Comparison of ENCODE assay signal across 21 mouse cellular contexts in genomic region chr12:82077945-82078344, GRCm38 (mm10).
DNase-seq lines count a peak whose midpoint lies in the region; ATAC-seq and TF ChIP-seq lines count a peak whose summit lies in the region.
"Had no signal": no experiment of that assay in that cellular context is flagged by ENCODE, and none has a peak within 500 bp of the region (broad histone marks: within the 10 kb centered on the region; RNA-seq: fewer than 3 reads in every experiment).

No protein-coding gene starts in this region.

- no peaks in the 10 kb centered on the region for H3K36me3 ChIP-seq in hindbrain, embryonic 11.5 days (ENCODE audit: control insufficient read depth, insufficient read depth, low read length)
- H3K36me3 ChIP-seq: embryonic facial prominence, embryonic 10.5 days; heart, embryonic 15.5 days; hindbrain, embryonic 10.5 days; hindbrain, embryonic 15.5 days had no signal

- no peak for TF ChIP-seq CTCF in left cerebral cortex, adult 2 months (IDR thresholded peaks at IDR 0.05)

- 86% methylated on average over 5 of the region's 5 CpGs for WGBS in hindbrain, embryonic 11.5 days

- intact Hi-C loops in left cerebral cortex, adult 2 months (cut with DNase I), result no loop called here

- no peak for ATAC-seq in hindbrain, embryonic 11.5 days (ENCODE audit: low FRiP score)
- ATAC-seq: forebrain, embryonic 13.5 days; forebrain, postnatal 0 days had no signal

- H3K27me3 ChIP-seq in hindbrain, embryonic 11.5 days (ENCODE audit: control insufficient read depth, insufficient read depth, low read length), result no peaks in the 10 kb centered on the region
- H3K27me3 ChIP-seq: forebrain, embryonic 13.5 days; heart, embryonic 15.5 days; hindbrain, embryonic 15.5 days had no signal

- DNase-seq in frontal cortex, adult 2 months (ENCODE audit: extremely low spot score in 1 of 2, low spot score in 1 of 2), result peak; percentile 63 to 67
- DNase-seq in frontal cortex, postnatal 10 days (ENCODE audit: low spot score in 2 of 2), result no peak
- peak in 1 of 2 experiments; percentile 37 for DNase-seq in left cerebral cortex, adult 2 months (ENCODE audit: extremely low spot score in 1 of 2, low spot score in 2 of 2)
- DNase-seq in left cerebral cortex, adult 11 months (ENCODE audit: low spot score), result no peak
- peak; percentile 32 to 53 for DNase-seq in right cerebral cortex, postnatal 36 days (ENCODE audit: low spot score in 2 of 2)
- DNase-seq in right cerebral cortex, postnatal 4 days, result no peak
- no peak for DNase-seq in hindbrain, embryonic 11.5 days (ENCODE audit: low spot score)
- DNase-seq: adrenal gland, postnatal 10 days; cerebellum, adult 11-12 months; cerebellum, adult 9-11 months; cerebellum, postnatal 36 days; forebrain, postnatal 0 days; gastrocnemius, postnatal 14 days; heart, adult 2 months; heart, postnatal 14 days had no signal

- H3K4me2 ChIP-seq in hindbrain, embryonic 11.5 days (replicated peaks; ENCODE audit: low read depth, low read length), result no peak overlapping the region
- H3K4me2 ChIP-seq: forebrain, embryonic 13.5 days; heart, embryonic 11.5 days; heart, embryonic 15.5 days; hindbrain, embryonic 15.5 days had no signal

- H3K27ac ChIP-seq in left cerebral cortex, adult 2 months, result peak overlapping the region; percentile 97
- no peak overlapping the region for H3K27ac ChIP-seq in hindbrain, embryonic 11.5 days (ENCODE audit: low read depth, low read length)
- H3K27ac ChIP-seq: embryonic facial prominence, embryonic 10.5 days; forebrain, embryonic 13.5 days; heart, adult 2 months; heart, embryonic 15.5 days; hindbrain, embryonic 10.5 days; hindbrain, embryonic 15.5 days had no signal

- no peak overlapping the region for H3K4me3 ChIP-seq in left cerebral cortex, adult 2 months
- H3K4me3 ChIP-seq in hindbrain, embryonic 11.5 days (ENCODE audit: low read depth, low read length), result no peak overlapping the region
- H3K4me3 ChIP-seq: embryonic facial prominence, embryonic 10.5 days; forebrain, embryonic 13.5 days; heart, adult 2 months; heart, embryonic 15.5 days; hindbrain, embryonic 10.5 days; hindbrain, embryonic 15.5 days had no signal

- H3K9me3 ChIP-seq in hindbrain, embryonic 11.5 days (ENCODE audit: control insufficient read depth, low read length), result no peaks in the 10 kb centered on the region
- H3K9me3 ChIP-seq: embryonic facial prominence, embryonic 10.5 days; heart, embryonic 15.5 days; hindbrain, embryonic 10.5 days; hindbrain, embryonic 15.5 days had no signal

- no peaks in the 10 kb centered on the region for H3K4me1 ChIP-seq in hindbrain, embryonic 11.5 days (replicated peaks; ENCODE audit: control insufficient read depth, insufficient read depth, low read length)
- H3K4me1 ChIP-seq: forebrain, embryonic 13.5 days; hindbrain, embryonic 15.5 days had no signal

- no peak overlapping the region for H3K9ac ChIP-seq in hindbrain, embryonic 11.5 days (ENCODE audit: low read depth, low read length)
- H3K9ac ChIP-seq: forebrain, embryonic 13.5 days; forebrain, postnatal 0 days; heart, embryonic 15.5 days; hindbrain, embryonic 15.5 days had no signal

Comparison
In these comparisons a context has a peak if more than half of its experiments do, and no peak if none do; other contexts are left out.
1. DNase-seq: peak in frontal cortex, adult 2 months (2 of 2) and right cerebral cortex, postnatal 36 days (2 of 2); none in frontal cortex, postnatal 10 days (0 of 2), left cerebral cortex, adult 11 months (single experiment), right cerebral cortex, postnatal 4 days (single experiment) and hindbrain, embryonic 11.5 days (single experiment).